Mouse (Mus musculus): Measurements from ENCODE around the gene Rpl9-ps6. TPM values are rescaled to one million over a fixed set of nuclear protein-coding genes. Genes with fewer than 3 reads are reported as not detected.
A peak's percentile ranks its signal among the peaks of the same experiment; 100 is the strongest.

Rpl9-ps6 gene
- 151 and 180 TPM in 2 replicates for polyA plus RNA-seq (2014; fragmentation: Nextera tagmentation; extraction: Ambion mirVana)

DNA sequence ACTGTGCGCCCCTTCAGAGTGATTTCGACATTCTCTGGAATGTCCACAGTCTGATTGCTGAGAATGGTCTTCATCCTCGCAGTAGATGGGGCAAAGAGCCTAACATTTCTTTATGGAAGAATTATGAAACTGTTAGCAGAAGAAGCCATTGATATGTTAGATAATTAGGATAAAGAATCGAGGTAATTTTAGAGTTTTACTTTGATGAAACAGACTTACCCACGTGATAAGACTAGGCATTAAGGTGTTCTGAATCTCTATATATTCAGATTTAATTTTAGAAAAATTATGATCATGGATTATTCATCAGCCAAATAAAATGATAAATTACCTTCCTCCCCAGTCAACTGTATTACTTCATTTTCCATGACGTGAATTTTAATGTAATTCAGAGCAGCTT is at the start of gene Rpl9-ps6:
Gene Rpl9-ps6, minus strand, starts transcription at position 101 of the 400 bp plus-strand sequence.
- H3K27ac ChIP-seq (replicated peaks; ENCODE audit: low read depth, low read length), result no peak within 1 kb of the TSS
- H3K4me3 ChIP-seq (ENCODE audit: low read depth, low read length), result no peak within 1 kb of the TSS
- H3K36me3 ChIP-seq (ENCODE audit: control insufficient read depth, insufficient read depth, low read length), result no peaks in the 10 kb centered on the region
- H3K4me2 ChIP-seq (ENCODE audit: low read depth, low read length), result no peak within 1 kb of the TSS
- no peak for ATAC-seq (ENCODE audit: low read depth)
- no peak for DNase-seq (ENCODE audit: low spot score)
- 62% methylated on average over 5 of the region's 6 CpGs for WGBS
- no peaks in the 10 kb centered on the region for H3K4me1 ChIP-seq (ENCODE audit: control insufficient read depth, insufficient read depth, low read length)
- H3K27me3 ChIP-seq (replicated peaks; ENCODE audit: control insufficient read depth, insufficient read depth, low read length), result no peaks in the 10 kb centered on the region
- no peak within 1 kb of the TSS for H3K9ac ChIP-seq (ENCODE audit: low read depth, low read length)
- no peaks in the 10 kb centered on the region for H3K9me3 ChIP-seq (ENCODE audit: control insufficient read depth, low read length)

DNA sequence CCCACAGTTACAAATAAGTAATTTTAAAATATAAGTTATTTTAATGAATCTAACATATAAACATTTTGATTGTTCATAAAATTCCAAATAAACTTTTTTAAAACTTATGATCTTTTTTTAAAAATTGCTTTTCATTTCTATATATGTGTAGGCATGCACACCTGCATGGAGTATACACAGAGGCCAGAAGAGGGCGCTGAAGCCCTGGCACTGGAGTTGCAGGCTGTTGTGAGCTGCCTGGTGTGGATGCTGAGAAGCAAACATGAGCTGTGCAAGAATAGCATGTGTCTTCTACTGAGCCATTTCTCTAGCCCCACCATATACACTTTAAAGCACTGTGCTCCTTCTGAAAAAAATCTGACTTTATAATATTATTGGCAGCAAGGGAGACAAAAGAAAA is 46.1 kb upstream of the Rpl9-ps6 start:
- DNase-seq (ENCODE audit: low spot score), result no peak
- peaks cover 68% of the 10 kb centered on the region for H3K36me3 ChIP-seq (ENCODE audit: control insufficient read depth, insufficient read depth, low read length)

DNA sequence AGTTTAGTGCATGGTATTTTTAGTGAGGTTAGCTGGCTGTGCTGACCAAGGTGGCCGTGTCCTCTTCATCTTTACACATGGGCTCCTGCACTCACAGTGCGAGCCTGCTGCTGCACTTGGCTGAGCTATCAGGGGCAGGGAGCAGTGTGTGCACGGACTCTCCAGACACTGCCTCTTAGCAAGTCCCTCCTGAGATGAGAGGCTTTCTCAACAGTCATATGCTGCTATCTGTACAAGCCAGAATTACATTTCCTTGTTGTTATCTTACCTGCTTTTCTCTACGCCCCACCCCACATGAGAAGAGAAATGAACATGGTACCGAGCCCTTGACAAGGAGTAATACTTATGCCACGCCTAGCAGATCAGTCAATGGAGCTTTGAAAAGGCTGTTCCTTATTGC is 44.6 kb upstream of the Rpl9-ps6 start:
- Histone ChIP-seq H3K27ac (replicated peaks; ENCODE audit: low read depth, low read length) (no peak overlapping the region), H3K36me3 (ENCODE audit: control insufficient read depth, insufficient read depth, low read length) (peaks cover 55% of the 10 kb centered on the region), H3K9ac (ENCODE audit: low read depth, low read length) (no peak overlapping the region), H3K4me1 (ENCODE audit: control insufficient read depth, insufficient read depth, low read length) (no peaks in the 10 kb centered on the region), H3K4me2 (ENCODE audit: low read depth, low read length) (no peak overlapping the region), H3K4me3 (ENCODE audit: low read depth, low read length) (no peak overlapping the region), H3K9me3 (ENCODE audit: control insufficient read depth, low read length) (0 out of 2 replicates have a peak, but pooled peaks cover 9% of the 10 kb centered on the region), H3K27me3 (replicated peaks; ENCODE audit: control insufficient read depth, insufficient read depth, low read length) (no peaks in the 10 kb centered on the region)
- WGBS, result 98% methylated on average over 6 of the region's 6 CpGs
- ATAC-seq (ENCODE audit: low read depth) (no peak), DNase-seq (ENCODE audit: low spot score) (no peak)

More for the DNA sequence above, 46.1 kb upstream of the Rpl9-ps6 start:
- Histone ChIP-seq H3K4me2 (ENCODE audit: low read depth, low read length) (no peak overlapping the region), H3K4me1 (ENCODE audit: control insufficient read depth, insufficient read depth, low read length) (no peaks in the 10 kb centered on the region), H3K4me3 (ENCODE audit: low read depth, low read length) (no peak overlapping the region), H3K27ac (replicated peaks; ENCODE audit: low read depth, low read length) (no peak overlapping the region), H3K27me3 (replicated peaks; ENCODE audit: control insufficient read depth, insufficient read depth, low read length) (no peaks in the 10 kb centered on the region), H3K9ac (ENCODE audit: low read depth, low read length) (no peak overlapping the region), H3K9me3 (ENCODE audit: control insufficient read depth, low read length) (peaks cover 9% of the 10 kb centered on the region; the same call in 1 of the 2 replicates)
- 40% methylated on average over 1 of the region's 1 CpGs for WGBS
- no peak for ATAC-seq (ENCODE audit: low read depth)

DNA sequence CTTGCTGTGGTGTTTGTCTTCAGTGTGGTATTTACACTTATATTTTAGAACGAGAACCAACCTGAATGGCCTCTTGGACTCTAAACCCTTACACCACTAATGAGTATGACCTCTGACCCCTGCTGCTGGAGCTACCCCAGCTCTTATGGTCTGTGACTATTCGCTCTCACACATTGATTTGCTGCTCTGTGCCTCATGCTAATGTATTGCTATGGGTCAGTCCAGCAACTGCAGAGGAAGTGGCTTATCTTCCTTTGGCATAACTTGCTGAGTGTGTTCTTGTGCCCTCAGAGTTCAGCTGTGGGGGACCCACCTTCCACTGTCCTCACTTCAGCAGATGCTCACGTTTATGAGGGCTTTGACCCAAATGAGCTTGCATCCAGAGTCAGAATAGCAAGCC is 43.9 kb upstream of the Rpl9-ps6 start:
- Histone ChIP-seq H3K4me3 (ENCODE audit: low read depth, low read length) (no peak overlapping the region), H3K27ac (replicated peaks; ENCODE audit: low read depth, low read length) (no peak overlapping the region), H3K36me3 (ENCODE audit: control insufficient read depth, insufficient read depth, low read length) (peaks cover 48% of the 10 kb centered on the region), H3K9me3 (ENCODE audit: control insufficient read depth, low read length) (0 out of 2 replicates have a peak, but pooled peaks cover 9% of the 10 kb centered on the region), H3K9ac (ENCODE audit: low read depth, low read length) (no peak overlapping the region), H3K27me3 (replicated peaks; ENCODE audit: control insufficient read depth, insufficient read depth, low read length) (no peaks in the 10 kb centered on the region), H3K4me2 (ENCODE audit: low read depth, low read length) (no peak overlapping the region), H3K4me1 (ENCODE audit: control insufficient read depth, insufficient read depth, low read length) (no peaks in the 10 kb centered on the region)
- 79% methylated on average over 3 of the region's 3 CpGs for WGBS
- ATAC-seq (ENCODE audit: low read depth) (no peak), DNase-seq (ENCODE audit: low spot score) (no peak)

DNA sequence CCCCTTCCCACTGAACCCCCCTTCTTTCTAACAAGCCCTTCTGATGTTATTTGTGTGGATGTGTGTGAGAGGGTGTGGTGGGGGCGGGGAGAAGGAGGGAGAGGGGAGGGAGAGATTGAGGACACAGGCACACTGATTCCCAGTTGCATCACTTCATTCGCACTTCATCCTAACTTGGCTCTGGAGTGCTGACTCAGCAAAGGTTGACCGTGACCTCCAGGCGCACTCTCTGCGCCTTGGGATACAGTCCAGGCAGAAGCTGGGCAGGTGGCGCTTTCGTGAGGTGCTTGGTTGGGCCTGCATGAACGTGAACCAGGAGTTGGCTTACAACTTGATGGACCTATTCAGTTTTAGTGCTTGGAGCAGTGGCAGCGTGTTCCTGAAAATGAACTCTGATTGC is 41.1 kb upstream of the Rpl9-ps6 start:
- Histone ChIP-seq H3K27me3 (replicated peaks; ENCODE audit: control insufficient read depth, insufficient read depth, low read length) (no peaks in the 10 kb centered on the region), H3K4me1 (ENCODE audit: control insufficient read depth, insufficient read depth, low read length) (no peaks in the 10 kb centered on the region), H3K9me3 (ENCODE audit: control insufficient read depth, low read length) (0 out of 2 replicates have a peak, but pooled peaks cover 9% of the 10 kb centered on the region), H3K4me2 (ENCODE audit: low read depth, low read length) (no peak overlapping the region), H3K36me3 (ENCODE audit: control insufficient read depth, insufficient read depth, low read length) (peaks cover 25% of the 10 kb centered on the region), H3K9ac (ENCODE audit: low read depth, low read length) (no peak overlapping the region), H3K27ac (replicated peaks; ENCODE audit: low read depth, low read length) (no peak overlapping the region), H3K4me3 (ENCODE audit: low read depth, low read length) (no peak overlapping the region)
- DNase-seq (ENCODE audit: low spot score) (no peak), ATAC-seq (ENCODE audit: low read depth) (no peak)
- WGBS, result 87% methylated on average over 9 of the region's 9 CpGs

DNA sequence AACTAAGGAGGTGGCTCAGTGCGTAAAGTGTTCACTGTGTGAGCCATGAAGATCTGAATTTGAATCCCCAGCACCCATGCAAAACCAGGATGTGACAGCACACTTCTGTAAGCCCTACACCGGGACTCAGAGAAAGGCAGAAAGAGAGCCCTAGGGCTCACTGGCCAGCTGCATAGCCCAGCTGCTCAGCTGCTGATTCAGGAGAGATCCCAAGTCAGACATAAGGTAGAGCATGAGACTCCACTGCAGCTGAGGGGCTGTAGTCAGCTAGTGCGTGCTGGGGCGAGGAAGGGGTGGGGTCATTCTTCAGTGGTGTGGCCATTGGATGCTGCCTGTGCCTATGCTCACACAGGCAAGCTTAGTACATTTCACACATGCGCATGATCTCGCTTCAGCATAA is 40.7 kb upstream of the Rpl9-ps6 start:
- H3K4me3 ChIP-seq (ENCODE audit: low read depth, low read length), result no peak overlapping the region
- no peak for ATAC-seq (ENCODE audit: low read depth)
- H3K27me3 ChIP-seq (replicated peaks; ENCODE audit: control insufficient read depth, insufficient read depth, low read length), result no peaks in the 10 kb centered on the region
- no peak for DNase-seq (ENCODE audit: low spot score)
- 0 out of 2 replicates have a peak, but pooled peaks cover 8% of the 10 kb centered on the region for H3K9me3 ChIP-seq (ENCODE audit: control insufficient read depth, low read length)
- peaks cover 21% of the 10 kb centered on the region for H3K36me3 ChIP-seq (ENCODE audit: control insufficient read depth, insufficient read depth, low read length)
- no peak overlapping the region for H3K4me2 ChIP-seq (ENCODE audit: low read depth, low read length)
- H3K9ac ChIP-seq (ENCODE audit: low read depth, low read length), result no peak overlapping the region
- WGBS, result 81% methylated on average over 6 of the region's 6 CpGs
- no peak overlapping the region for H3K27ac ChIP-seq (replicated peaks; ENCODE audit: low read depth, low read length)
- H3K4me1 ChIP-seq (ENCODE audit: control insufficient read depth, insufficient read depth, low read length), result no peaks in the 10 kb centered on the region

DNA sequence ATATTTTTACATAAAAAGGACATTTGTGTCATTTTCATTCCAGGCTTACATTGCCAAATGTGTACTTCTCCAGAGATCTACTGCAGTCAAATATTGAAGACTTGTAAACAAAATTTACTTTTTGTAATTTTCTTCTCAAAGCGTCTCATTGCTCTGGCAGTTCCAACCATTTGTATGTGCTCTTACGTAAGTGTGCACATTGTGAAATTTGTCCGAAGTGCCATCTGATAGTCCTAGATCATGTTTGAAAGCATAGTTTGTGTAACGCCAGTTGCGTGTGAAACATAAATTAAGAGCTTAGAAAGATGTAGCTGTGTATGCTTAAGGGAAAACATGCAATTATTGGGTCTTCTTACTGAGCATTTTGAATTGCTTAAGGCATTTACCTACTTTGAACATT is 40.1 kb upstream of the Rpl9-ps6 start:
- no peaks in the 10 kb centered on the region for H3K4me1 ChIP-seq (ENCODE audit: control insufficient read depth, insufficient read depth, low read length)
- no peak overlapping the region for H3K9ac ChIP-seq (ENCODE audit: low read depth, low read length)
- no peak overlapping the region for H3K27ac ChIP-seq (replicated peaks; ENCODE audit: low read depth, low read length)
- no peaks in the 10 kb centered on the region for H3K27me3 ChIP-seq (replicated peaks; ENCODE audit: control insufficient read depth, insufficient read depth, low read length)
- DNase-seq (ENCODE audit: low spot score) (peak; percentile 13), ATAC-seq (ENCODE audit: low read depth) (no peak)
- 86% methylated on average over 5 of the region's 5 CpGs for WGBS
- peaks cover 18% of the 10 kb centered on the region for H3K36me3 ChIP-seq (ENCODE audit: control insufficient read depth, insufficient read depth, low read length)
- H3K4me3 ChIP-seq (ENCODE audit: low read depth, low read length), result no peak overlapping the region
- H3K4me2 ChIP-seq (ENCODE audit: low read depth, low read length), result no peak overlapping the region
- 0 out of 2 replicates have a peak, but pooled peaks cover 4% of the 10 kb centered on the region for H3K9me3 ChIP-seq (ENCODE audit: control insufficient read depth, low read length)

DNA sequence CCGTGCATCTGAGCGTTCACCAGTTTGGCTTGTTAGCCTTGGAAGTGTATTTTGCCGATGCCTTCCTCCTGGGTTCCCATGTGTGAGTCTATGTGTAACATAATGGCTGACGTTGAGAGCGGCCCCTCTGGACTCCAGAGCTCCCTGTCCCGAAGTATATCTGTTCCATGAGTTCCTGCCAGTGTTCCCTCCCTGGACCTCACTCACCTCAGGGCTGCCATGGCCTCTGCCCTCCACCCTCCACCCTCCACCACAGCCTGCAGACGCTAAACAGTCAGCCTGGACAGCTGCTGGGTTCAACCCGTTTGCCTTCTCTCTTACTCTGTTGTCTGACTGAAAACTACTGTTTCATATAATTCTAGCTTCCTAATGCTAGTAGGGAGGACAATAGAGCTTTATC is 39.7 kb upstream of the Rpl9-ps6 start:
- Histone ChIP-seq H3K36me3 (ENCODE audit: control insufficient read depth, insufficient read depth, low read length) (peaks cover 13% of the 10 kb centered on the region), H3K4me3 (ENCODE audit: low read depth, low read length) (no peak overlapping the region), H3K27ac (replicated peaks; ENCODE audit: low read depth, low read length) (no peak overlapping the region), H3K9ac (ENCODE audit: low read depth, low read length) (no peak overlapping the region), H3K4me2 (ENCODE audit: low read depth, low read length) (no peak overlapping the region), H3K4me1 (ENCODE audit: control insufficient read depth, insufficient read depth, low read length) (no peaks in the 10 kb centered on the region), H3K27me3 (replicated peaks; ENCODE audit: control insufficient read depth, insufficient read depth, low read length) (no peaks in the 10 kb centered on the region), H3K9me3 (ENCODE audit: control insufficient read depth, low read length) (0 out of 2 replicates have a peak, but pooled peaks cover 1% of the 10 kb centered on the region)
- ATAC-seq (ENCODE audit: low read depth) (no peak), DNase-seq (ENCODE audit: low spot score) (no peak)
- WGBS, result 79% methylated on average over 8 of the region's 8 CpGs

DNA sequence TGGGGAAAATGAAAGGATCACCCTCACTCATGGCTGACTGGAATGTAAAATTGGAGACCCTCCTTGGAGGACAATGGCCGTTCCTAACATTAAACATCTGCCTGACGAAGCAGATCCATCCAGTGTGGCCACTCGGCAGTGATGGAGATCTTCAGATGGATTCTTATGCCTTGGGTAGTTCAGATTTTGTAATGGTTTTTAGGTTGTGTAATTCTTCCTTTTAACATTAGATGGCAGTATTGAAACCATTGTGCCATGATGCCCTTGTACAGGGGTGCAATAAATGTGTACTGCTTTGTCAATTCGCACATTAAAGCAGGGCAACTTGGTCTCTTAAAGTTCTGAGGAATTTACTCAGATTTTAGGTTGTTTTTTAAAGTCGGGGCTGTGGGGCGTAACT is 35.0 kb upstream of the Rpl9-ps6 start:
- Histone ChIP-seq H3K9me3 (ENCODE audit: control insufficient read depth, low read length) (no peaks in the 10 kb centered on the region), H3K36me3 (ENCODE audit: control insufficient read depth, insufficient read depth, low read length) (peaks cover 35% of the 10 kb centered on the region), H3K27ac (replicated peaks; ENCODE audit: low read depth, low read length) (no peak overlapping the region), H3K4me2 (ENCODE audit: low read depth, low read length) (no peak overlapping the region), H3K4me1 (ENCODE audit: control insufficient read depth, insufficient read depth, low read length) (no peaks in the 10 kb centered on the region), H3K27me3 (replicated peaks; ENCODE audit: control insufficient read depth, insufficient read depth, low read length) (no peaks in the 10 kb centered on the region), H3K9ac (ENCODE audit: low read depth, low read length) (no peak overlapping the region), H3K4me3 (ENCODE audit: low read depth, low read length) (no peak overlapping the region)
- DNase-seq (ENCODE audit: low spot score), result no peak
- 80% methylated on average over 6 of the region's 6 CpGs for WGBS
- no peak for ATAC-seq (ENCODE audit: low read depth)

Measured in embryonic facial prominence, embryonic 14.5 days (tissue).